Mouse (Mus musculus) heart, adult 2 months (tissue): ENCODE measurements around the gene Foxb2. TPM values are rescaled to one million over a fixed set of nuclear protein-coding genes. Genes with fewer than 3 reads are reported as not detected.

Experiments used
- DNase-seq, 2 experiments: peaks; one replicate each; pipeline ENCODE4 v3.0.0; 2021
- H3K27ac ChIP-seq: fragments of 200-600 bp; 2 replicates; pipeline ENCODE4 v1.8.1; 2022
- H3K27me3 ChIP-seq: fragments of 200-500 bp; 2 replicates; pipeline ENCODE4 v1.6.1; 2012; ENCODE audit warnings: mild to moderate bottlenecking, low read length, inconsistent platforms, mixed read lengths; ENCODE audit not compliant: control insufficient read depth, insufficient read depth
- H3K36me3 ChIP-seq: fragments of 200-500 bp; 2 replicates; pipeline ENCODE4 v1.6.1; 2012; ENCODE audit warnings: low read length, inconsistent platforms; ENCODE audit not compliant: control insufficient read depth, insufficient read depth
- H3K4me1 ChIP-seq: fragments of 200-500 bp; 2 replicates; pipeline ENCODE4 v1.6.1; 2011; ENCODE audit warnings: low read length; ENCODE audit not compliant: control insufficient read depth, insufficient read depth
- H3K4me3 ChIP-seq: fragments of 200-600 bp; 2 replicates; pipeline ENCODE4 v1.8.1; 2022
- H3K79me2 ChIP-seq: fragments of 200-500 bp; replicated peaks from 2 replicates; pipeline ENCODE4 v1.6.1; 2012; ENCODE audit warnings: mild to moderate bottlenecking, inconsistent platforms, low read length, moderate library complexity, mixed read lengths; ENCODE audit not compliant: control insufficient read depth, insufficient read depth
- H3K9ac ChIP-seq: fragments of 200-500 bp; 2 replicates; pipeline ENCODE4 v1.6.1; 2012; ENCODE audit warnings: low read depth, mild to moderate bottlenecking, control low read depth, inconsistent platforms, low read length, mixed read lengths
- CTCF ChIP-seq: fragments of 200-600 bp; IDR thresholded peaks from 2 replicates; pipeline ENCODE4 v1.8.1; 2022; ENCODE audit warnings: antibody characterized with exemption, mild to moderate bottlenecking, moderate library complexity
- EP300 ChIP-seq: fragments of 200-500 bp; IDR thresholded peaks from 2 replicates; pipeline ENCODE4 v1.6.1; 2011; ENCODE audit warnings: low read depth, low read length, control low read depth; ENCODE audit not compliant: insufficient read depth
- POLR2A ChIP-seq: fragments of 200-500 bp; IDR thresholded peaks from 2 replicates; pipeline ENCODE4 v1.6.1; 2011; ENCODE audit warnings: mild to moderate bottlenecking, low read depth, low read length, control low read depth; ENCODE audit not compliant: insufficient read depth
- WGBS: fragments of 180-500 bp; shearing (Covaris S2); methylation state at CpG from one replicate; pipeline ENCODE4 v1.1.7; 2018; 5-methylcytosine and 5-hydroxymethylcytosine counted together
- intact Hi-C: fragments of 180-260 bp; cut with DNase I; formaldehyde crosslinking; loops from one replicate; pipeline ENCODE4 v1.15.1; 2025
- polyA plus RNA-seq: library from polyadenylated mRNA; depleted of rRNA; stranded (reverse); fragments of >200 nt; gene quantifications from 2 replicates; pipeline ENCODE4 v1.2.3, GENCODE M21; 2012
- total RNA-seq, 2 experiments: library from RNA; stranded (reverse); gene quantifications; 2 replicates each; pipeline ENCODE4 v1.2.3; 2021

Gene Foxb2
- total and polyA plus RNA-seq, 3 experiments = not detected

DNA sequence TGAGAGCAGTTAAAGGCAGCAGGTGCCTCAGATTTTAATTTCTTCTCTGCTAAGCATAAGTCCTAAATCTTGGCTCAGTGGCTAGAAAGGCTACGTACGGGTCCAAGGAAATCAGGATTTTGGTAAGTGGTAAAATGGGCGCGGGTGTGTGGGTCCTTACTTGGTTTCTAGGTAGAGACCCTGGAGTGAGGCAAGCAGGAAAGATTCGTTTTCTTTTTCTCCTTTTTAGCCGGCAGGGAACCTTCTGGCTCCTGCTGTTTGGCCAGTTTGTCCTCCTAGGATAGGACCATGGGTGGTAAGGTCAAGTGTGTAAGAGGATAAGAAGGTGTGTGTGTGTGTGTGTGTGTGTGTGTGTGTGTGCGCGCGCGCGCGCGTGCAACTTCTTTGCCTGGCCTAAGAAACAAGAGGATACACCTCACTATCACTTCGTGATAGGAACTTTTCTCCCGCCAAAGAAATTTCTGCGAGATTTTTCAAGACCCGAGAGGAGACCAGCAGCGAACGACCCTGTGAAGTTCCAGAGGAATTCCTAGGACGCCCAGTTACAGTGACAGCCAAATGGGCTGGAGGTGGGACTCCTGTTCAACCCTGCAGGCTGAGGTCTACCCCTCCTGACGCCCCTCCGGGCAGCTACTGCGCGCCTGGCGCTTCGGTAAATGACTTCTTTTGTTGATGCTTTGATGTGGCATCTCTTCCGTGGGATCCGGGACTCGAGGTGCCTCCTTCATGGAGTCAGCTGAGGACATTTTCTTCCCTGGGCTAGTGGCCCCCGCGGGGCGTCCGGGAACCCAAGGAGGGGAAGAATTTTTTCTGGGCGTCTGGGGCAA lies 2.2 kb upstream of the Foxb2 start:
- no peak for DNase-seq
- Histone ChIP-seq H3K4me3 (no peak overlapping the region), H3K79me2 (no peaks in the 10 kb centered on the region), H3K4me1 (no peaks in the 10 kb centered on the region), H3K9ac (no peak overlapping the region), H3K27me3 (peaks cover 45% of the 10 kb centered on the region), H3K27ac (no peak overlapping the region), H3K36me3 (no peaks in the 10 kb centered on the region)
- TF ChIP-seq CTCF = no peak
- no peak for TF ChIP-seq EP300
- TF ChIP-seq POLR2A = no peak
- intact Hi-C loops = no loop called here
- 2% methylated on average over 34 of the region's 34 CpGs for WGBS

DNA sequence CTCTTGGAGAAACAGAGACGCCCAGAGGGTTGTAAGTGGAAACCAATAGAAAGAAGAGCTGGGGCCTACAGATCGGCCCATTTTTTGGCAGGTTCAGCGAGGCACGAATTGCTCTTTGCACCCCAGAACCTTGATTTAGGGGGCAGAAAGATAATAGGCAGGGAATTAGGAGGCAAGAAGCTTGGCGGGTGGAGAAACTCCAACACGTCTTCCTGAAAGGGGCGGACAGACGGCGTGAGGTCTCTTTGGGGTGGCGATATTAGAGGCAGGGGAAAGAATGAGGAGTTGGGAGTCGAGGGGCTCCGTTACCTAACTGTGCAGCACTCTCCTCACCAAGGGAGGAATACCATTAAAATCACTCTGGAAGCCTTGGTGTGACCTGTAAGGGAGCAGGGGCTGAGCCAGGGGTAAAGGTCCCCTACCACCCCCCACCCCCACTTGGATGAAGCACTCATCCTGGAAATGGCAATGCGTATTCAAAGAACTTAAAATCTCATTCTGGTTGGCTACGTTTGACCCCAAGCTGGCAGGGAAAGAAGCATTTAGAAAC lies 1.5 kb upstream of the Foxb2 start:
- H3K4me3 ChIP-seq = no peak overlapping the region
- H3K9ac ChIP-seq = no peak overlapping the region
- intact Hi-C loops = no loop called here
- H3K79me2 ChIP-seq = no peaks in the 10 kb centered on the region
- peaks cover 50% of the 10 kb centered on the region for H3K27me3 ChIP-seq
- 8% methylated on average over 14 of the region's 14 CpGs for WGBS
- H3K27ac ChIP-seq = no peak overlapping the region
- no peaks in the 10 kb centered on the region for H3K4me1 ChIP-seq
- no peak for TF ChIP-seq EP300
- TF ChIP-seq POLR2A = no peak
- no peak for TF ChIP-seq CTCF
- no peak for DNase-seq
- H3K36me3 ChIP-seq = no peaks in the 10 kb centered on the region

DNA sequence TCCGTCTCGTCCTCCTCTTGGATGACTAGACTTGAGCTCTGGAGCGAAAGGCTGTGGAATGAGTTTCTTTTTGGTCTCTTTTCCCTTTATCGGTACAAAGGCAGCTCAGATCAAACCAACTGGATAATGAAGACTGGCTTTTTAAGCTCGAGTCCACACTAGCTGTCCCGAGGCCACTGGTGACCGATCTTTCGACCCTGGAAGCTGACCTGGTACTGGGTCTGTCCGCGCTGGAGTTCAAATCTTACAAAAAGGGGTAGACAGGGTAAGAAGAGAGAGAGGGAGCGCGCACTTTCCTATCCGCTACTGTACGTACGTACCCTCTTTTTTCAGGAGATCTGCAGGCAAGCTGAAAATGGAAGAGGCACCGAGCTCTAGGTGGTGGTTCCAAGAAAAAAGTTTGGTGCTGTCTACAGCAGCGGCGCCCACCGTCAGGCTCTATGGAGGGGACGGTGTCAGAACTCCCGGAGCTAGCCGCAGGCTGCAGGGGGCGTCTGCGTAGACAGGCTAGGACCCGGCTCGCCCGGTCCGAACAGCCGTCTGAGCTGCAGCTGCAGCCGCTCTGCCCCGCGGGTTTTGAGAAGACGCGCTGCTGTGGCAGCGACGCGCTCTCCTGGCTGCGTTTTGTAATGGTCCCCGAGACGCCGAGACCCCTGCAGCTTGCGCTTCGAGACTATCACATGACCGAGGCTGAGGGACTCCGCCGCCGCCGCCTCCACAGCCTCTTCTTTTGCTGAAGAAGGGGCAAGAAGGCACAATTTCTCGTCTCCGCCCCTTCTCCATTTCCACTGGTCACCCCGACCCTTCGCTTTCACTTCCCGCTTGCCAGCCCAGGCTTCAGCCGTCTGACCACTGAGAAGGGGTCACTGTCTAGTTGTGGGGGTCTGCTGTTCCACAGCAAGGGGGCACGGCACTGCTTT lies 597 bp upstream of the Foxb2 start:
- Histone ChIP-seq H3K4me1 (no peaks in the 10 kb centered on the region), H3K9ac (no peak overlapping the region), H3K36me3 (no peaks in the 10 kb centered on the region), H3K27ac (no peak overlapping the region), H3K27me3 (peaks cover 50% of the 10 kb centered on the region), H3K4me3 (peak overlapping the region; percentile 19; the same call in 1 of the 2 replicates), H3K79me2 (no peaks in the 10 kb centered on the region)
- intact Hi-C loops = no loop called here
- peak; percentile 12 to 24 for DNase-seq
- TF ChIP-seq EP300 (no peak), CTCF (no peak), POLR2A (no peak)
- WGBS = 2% methylated on average over 55 of the region's 55 CpGs

DNA sequence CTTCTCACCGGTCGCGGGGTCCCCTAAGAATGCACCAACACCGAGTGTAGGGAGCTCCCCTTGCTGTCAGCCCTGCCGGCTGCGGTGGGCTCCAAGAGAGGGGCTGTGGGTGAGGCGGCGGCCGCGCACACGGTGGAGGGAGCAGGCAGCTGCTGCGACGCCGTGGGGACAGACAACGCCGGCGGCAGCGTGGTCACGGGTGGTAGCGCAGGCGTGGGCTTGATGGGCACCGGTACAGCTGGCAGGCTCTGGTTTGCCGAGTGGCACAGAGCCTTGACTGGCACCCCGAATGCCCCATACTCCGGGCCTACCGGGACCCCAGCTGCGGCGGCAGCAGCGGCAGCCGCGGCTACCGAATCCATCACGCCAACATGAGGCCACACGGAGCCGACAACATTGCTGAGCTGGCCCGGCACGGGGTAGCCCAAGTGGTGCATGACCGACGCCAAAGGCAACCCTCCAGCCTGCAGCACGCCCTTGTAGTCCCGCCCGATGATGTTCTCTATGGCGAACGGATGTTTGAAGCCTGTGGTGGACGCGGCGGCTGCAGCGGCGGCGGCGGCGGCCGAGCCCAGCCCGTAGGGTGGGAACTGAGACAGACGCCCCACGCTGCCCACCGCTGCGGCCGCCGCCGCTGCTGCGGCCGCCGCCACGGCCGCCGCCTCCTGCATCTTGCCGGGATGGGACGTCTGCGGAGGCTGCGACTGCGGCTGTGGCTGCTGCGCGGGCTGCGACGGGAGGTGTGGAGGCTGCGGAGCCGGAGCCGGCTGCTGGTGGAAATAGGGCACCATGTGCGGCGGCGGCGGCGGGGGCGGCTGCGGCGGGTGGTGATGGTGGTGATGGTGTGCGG lies 1.0 kb downstream of the Foxb2 start:
- intact Hi-C loops = no loop called here
- TF ChIP-seq EP300 (no peak), CTCF (no peak), POLR2A (no peak)
- 0 out of 2 replicates have a peak overlapping the region, but pooled peaks have one; percentile 26 for H3K9ac ChIP-seq
- 1% methylated on average over 76 of the region's 88 CpGs for WGBS
- no peaks in the 10 kb centered on the region for H3K36me3 ChIP-seq
- DNase-seq = peak; percentile 10 to 35
- H3K4me1 ChIP-seq = no peaks in the 10 kb centered on the region
- H3K27ac ChIP-seq = no peak overlapping the region
- H3K27me3 ChIP-seq = peaks cover 47% of the 10 kb centered on the region
- no peaks in the 10 kb centered on the region for H3K79me2 ChIP-seq
- H3K4me3 ChIP-seq = peak overlapping the region; percentile 33

DNA sequence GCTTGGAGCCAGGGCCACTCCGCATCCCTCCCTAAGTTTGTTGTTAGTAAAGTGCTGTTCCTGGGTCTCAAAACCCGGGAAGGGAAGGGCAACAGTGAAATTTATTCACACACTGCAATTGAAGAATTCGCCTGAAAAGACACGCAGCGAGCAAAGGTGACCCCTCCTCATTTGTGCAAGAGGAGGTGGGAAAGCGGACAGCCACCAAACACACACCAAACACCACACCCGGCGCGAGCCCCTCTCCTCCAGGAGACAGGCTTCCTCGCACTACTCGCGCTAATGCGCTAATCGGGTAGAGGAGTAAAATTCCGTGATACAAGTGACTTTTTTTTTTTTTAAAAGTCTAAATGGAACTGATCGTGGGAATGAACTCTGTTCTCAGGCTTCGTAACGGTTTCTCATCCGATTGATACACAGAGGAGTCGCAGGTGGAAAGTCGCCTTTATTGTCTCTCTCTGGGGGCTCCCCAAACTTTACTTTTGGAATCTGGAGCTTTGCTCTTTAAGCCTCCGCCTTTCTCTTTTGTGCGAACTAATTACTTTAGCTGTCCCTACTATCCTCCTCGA lies 2.3 kb downstream of the Foxb2 start:
- DNase-seq = peak in 1 of 2 experiments; percentile 25
- no peak for TF ChIP-seq EP300
- no peak for TF ChIP-seq CTCF
- no peak for TF ChIP-seq POLR2A
- intact Hi-C loops = no loop called here
- H3K27me3 ChIP-seq = peaks cover 41% of the 10 kb centered on the region
- no peak overlapping the region for H3K4me3 ChIP-seq
- H3K79me2 ChIP-seq = no peaks in the 10 kb centered on the region
- WGBS = 4% methylated on average over 24 of the region's 24 CpGs
- H3K27ac ChIP-seq = no peak overlapping the region
- no peaks in the 10 kb centered on the region for H3K4me1 ChIP-seq
- no peaks in the 10 kb centered on the region for H3K36me3 ChIP-seq
- no peak overlapping the region for H3K9ac ChIP-seq
